Mouse (Mus musculus): ENCODE measurements at regions not wholly inside any gene's neighbourhood (a gene's known extent, or its start where the extent isn't known, plus 50 kb on each side); places are given as distances from the start of the nearest gene placed in this dataset.

DNA sequence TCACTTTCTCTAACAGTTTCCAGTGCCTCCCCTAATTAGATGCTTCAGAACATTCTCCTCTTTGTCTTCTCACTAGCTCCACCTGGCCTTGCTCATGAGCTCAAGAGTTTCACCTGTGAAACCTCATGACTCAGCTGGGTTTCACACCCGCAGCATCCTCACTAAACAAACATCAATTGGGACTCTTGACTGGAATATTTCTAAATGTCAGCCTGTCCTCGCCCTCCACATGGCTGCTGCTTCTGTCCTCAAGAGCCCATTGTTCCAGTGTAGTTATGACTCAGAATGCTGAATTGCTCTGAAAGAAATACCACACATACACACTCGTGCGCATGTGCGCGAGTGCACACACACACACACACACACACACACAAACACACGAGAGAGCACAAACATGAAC lies 407.2 kb downstream of the Prss52 start:
- no peak for DNase-seq (ENCODE audit: low read depth, low spot score)

DNA sequence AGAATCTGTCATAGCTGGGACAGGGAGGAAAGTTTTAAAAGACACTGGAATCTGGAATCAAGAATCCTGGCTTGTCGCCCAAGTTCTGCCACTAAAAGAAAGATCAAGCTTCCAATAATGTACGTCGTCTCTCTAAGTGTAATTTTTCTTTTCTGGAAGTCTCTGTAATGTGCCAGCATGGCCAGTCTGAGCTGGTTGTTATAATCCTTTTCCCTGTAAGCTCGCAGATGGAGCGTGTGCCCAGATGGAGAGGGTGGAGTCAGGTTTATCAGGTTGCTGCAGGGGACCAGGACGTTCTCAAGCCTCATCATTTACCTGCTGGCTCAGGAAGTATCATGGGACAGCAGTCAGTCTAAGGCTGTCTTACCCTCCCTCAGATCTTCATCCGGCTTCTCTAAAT lies 408.6 kb downstream of the Prss52 start:
- DNase-seq (ENCODE audit: low read depth, low spot score): no peak

DNA sequence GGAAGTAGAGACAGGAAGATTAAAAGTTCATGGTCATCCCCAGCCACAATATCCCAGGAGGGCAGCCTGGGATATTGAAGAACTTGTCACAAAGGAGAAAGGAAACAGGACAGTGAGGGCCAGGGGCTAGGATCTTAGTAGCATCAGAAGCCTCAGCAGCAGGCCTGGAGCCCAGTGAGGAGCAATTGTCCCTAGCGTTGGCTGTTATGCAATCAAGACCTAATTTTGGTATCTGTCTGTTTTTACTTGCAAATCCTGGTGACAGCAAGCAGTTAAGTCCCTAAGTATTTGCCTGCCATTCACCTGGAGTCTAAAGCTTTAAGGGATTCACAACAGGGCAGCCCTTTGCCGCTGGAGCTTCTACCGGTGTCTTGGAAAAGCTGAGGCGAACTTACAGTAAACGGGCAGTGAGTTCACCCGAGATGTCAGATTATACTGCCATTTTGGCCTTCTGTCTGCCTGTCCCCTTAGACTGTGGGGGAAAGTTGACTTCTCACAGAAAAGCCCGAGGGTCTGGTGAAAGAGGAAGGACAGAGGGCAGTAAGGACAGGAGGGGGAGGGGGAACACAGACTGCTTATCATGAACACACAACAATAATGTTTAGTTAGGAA lies 413.6 kb downstream of the Prss52 start:
- peak; percentile 59 for DNase-seq (ENCODE audit: low read depth, low spot score)

DNA sequence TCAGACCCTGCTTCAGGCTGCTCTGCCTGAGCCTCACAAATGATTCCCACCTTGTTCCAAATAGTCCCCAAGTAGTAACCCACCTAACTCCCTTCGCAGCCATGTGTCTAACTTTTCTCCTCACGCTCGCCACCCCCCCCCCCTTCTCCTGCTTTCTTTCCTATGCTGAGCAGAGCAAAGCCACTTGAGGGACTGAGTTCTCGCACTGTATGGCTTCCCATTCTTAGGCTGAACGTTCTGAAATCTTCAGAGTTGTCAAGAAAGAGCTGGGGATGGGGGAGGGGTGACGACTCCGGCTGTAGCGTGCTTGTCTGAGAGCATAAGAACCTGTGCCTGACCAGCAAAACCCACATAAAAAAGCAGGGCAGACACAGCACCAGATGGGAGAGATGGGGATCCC lies 420.6 kb downstream of the Prss52 start:
- DNase-seq (ENCODE audit: low read depth, low spot score): no peak

DNA sequence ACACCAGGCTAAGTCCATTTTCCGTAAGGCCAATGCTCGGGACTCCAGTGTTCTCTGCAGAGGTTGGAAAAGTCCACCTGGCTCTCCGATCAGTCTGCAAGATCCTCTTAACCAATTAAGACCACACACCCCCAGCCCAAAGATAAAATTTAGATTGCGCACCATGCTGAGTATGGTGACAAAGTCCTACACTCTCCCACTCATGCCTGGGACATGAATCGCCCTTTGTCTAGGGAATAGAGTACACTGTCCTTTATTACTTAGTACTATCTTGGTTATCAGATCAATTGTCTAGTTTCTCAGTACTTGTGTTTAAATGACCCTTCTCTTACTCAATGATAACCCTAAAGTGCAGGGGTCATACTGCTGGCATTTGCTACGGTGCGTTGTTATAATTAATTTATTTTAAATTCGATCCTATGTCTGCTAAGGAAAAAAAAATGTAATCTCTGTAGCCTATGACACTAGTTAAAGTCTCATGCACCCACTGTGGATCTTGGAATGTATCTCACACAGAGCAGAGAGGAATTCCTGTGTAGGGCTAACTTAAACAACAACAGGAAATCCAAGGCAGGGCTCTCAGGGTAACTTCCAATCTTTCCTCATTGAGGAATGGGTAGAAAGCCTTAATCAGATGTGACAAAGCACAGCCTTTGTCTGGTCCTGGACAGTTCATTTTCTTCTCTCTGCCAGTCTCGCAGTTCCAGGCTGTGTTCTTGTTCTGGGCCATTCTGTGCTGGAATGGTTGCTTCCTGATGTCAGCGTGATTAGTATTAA lies 421.4 kb downstream of the Prss52 start:
- no peak for DNase-seq (ENCODE audit: low read depth, low spot score)

DNA sequence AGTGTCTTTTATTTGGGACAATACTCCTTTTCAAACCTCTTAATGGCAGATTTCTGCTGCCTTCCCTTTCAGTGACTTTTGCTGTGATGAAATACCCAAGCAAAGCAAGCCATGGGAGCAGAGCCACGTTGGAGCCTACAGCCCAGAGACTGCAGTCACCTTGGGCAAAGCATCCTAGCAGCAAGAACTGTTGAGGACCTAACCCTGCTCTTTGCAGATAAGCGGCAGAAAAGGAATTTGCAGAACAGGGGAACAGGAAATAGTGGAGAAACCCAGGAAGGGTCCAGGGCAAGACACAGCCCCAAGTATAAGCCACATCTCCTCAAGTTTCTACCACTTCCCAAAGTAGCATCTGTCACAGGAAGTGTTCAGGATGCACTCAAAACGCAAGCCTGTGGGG lies 426.5 kb downstream of the Prss52 start:
- no peak for DNase-seq (ENCODE audit: low read depth, low spot score)

DNA sequence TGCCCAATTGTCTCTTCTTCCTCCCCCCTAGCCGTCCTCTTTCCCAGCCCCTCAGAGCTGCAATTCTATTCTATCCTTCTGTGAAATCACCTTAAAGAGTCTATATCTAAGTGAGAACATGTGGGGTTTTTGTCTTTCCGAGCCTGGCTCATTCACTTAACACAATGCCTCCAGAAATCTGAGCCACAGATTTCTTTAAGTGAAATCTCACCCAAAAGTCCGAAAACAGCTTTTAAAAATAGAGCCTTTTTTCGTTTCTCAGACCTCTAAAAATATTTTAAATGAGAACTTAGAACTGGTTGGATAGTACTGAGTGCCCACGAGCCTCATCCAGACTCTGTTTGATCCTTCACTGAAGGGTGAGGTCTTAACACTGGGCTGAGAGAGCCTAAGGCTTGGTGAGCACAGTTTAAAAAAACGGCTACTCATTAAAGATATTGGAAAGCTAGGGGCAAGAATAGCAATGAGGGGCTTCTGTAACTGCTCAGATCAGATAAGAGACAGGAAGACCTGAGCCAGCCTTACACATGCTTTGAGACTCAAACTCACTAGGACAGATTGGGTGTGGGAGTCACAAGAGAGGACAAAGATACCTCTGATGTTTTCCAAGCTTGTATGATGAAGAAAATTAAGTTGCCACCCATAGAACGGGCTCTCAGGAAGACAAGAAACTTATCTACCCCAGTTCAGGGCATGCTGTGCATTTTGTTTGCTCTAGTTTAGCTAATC lies 427.3 kb downstream of the Prss52 start:
- DNase-seq (ENCODE audit: low read depth, low spot score): no peak

DNA sequence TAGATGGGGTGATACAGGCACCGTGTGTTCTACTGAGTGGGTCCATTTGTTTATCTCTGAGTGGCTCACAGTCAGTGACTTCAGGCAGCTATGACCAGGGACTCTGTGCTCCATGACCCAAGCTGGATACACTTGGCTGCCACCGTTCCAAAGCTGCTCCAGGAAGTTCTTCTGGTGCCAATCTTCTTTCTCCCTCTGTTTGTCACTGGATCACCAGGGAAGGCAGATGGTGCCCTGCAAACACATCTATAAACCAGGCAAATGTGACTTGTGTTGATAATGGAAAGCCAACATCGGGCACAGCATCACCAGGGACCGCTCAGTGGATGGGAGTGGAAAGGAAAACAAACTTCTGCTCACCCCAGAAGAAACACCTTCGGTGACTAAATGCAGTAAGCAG lies 428.3 kb downstream of the Prss52 start:
- no peak for DNase-seq (ENCODE audit: low read depth, low spot score)

DNA sequence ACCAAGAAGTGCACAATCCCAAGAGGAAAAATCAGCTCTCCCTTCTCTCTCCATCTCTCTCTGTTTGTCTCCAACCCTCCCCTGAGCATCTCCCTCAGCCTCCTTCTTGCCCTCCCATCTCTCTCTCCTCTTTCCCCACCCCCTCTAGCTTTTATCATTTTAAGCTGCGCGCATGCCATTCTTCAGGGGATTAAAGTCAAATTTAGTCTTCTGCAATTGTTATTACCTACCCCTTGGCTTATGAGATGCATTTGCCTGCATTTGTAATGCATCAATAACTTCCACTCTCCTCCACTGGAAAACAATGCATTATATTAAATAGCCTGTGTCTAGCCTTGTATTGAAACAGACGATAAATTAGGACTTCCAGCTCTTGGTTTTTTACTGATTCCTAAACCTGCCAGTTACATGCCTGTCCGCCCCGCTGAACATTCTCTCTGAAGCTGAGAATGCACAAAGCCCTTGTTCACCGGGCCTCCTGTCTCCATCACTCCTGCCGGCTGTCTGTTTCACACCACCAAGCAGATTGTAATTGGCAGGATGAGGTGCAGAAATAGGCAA lies 429.6 kb downstream of the Prss52 start:
- no peak for DNase-seq (ENCODE audit: low read depth, low spot score)

DNA sequence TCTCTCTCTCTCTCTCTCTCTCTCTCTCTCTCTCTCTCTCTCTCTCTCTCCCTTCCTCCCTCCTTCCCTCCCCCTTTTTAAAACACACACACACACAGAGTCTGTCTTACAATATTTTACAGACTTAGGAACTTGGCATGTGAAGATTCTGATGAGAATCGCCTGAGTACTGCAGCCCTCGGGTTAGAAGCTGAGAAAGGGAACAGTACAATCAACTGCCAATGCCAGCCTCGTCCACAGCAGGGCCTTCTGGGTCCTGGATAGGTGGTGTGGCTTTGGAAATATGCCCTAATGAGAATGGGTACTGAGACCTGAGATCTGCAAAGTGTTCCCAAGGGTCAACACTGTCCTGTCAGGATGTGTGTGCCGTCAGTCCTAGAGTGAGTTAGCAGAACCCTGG lies 430.1 kb downstream of the Prss52 start:
- DNase-seq (ENCODE audit: low read depth, low spot score): no peak

DNA sequence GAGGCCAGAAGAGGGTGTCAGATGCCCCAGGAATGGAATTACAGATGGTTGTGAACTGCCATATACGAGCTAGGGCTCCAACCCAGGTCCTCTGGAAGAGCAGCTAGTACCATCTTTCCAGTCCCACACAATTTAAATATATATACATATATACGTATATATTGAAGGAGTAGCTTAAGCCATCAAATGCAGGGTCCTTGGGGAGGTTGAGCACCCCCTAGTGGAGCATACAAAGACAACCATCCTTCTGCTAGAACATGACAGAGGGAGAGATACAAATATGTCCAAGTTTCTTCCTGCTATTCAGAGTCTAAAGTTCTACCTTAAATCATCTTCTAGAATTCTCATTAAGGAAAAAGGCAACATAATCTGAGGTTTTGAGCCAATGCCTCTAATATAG lies 435.4 kb downstream of the Prss52 start:
- DNase-seq (ENCODE audit: low read depth, low spot score): peak; percentile 44

DNA sequence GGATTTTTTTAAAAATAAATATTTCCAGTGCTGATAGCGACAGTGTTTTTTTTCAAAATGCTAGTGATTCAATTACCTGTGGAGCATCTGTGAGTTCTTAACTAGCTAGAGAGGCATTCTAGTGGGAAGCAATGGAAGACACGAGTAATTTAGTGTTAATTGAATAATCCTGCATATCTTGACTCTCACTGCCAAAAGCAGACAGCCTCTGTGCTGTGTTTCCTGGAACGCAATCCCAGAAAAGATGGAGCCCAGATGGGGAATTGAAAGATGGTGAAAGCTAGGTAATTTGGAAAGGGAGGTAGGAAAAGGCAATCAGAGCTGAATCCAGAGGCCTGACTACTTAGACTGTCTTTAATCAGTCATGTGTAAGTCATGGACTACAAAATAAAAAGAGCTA lies 441.0 kb downstream of the Prss52 start:
- DNase-seq (ENCODE audit: low read depth, low spot score): no peak

DNA sequence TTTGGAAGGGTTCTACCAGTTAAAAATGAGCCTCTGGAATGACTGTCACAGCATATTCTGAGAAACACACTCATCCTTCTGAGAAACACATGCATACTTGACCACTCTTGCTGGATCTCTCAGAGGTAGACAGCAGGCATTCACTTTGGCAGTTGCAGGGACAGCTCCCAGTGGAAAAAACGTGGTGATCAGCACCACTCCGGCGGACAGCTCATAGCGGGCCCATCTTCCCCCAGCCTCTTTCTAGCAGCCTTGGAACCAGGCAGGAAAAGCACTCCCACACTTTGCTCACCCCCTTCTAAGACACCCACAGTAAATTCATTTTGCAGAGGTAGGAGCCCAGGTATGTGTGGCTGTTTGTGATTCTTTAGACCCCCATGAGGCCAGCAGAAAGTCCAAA lies 442.7 kb downstream of the Prss52 start:
- no peak for DNase-seq (ENCODE audit: low read depth, low spot score)

DNA sequence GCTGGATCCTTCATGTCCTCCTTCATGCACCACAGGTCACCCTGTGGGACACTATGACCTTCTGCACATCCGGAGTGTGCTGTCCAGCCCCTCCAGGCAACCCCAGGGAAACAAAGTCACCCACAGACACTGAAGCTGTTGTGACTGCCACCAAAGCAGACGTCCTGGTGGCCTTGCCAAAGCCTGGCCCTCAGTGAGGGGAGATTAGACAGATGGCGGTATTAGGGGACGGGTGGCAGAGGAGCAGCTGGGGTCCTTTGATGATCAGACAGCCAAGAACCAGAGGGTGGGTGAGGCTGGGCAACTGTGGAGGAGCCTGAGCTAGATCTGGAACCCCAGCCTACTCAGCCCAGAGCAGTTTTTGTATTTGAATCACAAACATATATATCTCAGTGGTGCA lies 448.9 kb downstream of the Prss52 start:
- no peak for DNase-seq (ENCODE audit: low read depth, low spot score)

DNA sequence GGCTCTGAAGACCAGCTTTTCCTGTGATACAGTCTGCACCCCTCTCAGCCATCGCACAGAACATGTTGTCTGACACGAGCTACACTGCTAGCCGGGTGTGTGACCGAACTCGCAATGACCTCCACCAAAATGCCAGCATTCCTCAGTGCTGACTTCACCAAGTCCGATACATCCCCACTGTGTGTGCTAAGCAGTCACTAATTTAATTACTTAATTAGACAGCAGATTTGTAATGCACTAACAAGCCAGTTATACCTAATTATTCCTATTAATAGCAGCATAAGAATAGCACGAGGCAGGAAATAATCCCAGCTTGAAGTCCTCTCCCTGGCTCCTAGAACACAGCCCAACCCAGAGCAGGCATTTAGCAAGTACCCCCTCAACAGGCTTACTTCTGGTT lies 452.0 kb downstream of the Prss52 start:
- no peak for DNase-seq (ENCODE audit: low read depth, low spot score)

DNA sequence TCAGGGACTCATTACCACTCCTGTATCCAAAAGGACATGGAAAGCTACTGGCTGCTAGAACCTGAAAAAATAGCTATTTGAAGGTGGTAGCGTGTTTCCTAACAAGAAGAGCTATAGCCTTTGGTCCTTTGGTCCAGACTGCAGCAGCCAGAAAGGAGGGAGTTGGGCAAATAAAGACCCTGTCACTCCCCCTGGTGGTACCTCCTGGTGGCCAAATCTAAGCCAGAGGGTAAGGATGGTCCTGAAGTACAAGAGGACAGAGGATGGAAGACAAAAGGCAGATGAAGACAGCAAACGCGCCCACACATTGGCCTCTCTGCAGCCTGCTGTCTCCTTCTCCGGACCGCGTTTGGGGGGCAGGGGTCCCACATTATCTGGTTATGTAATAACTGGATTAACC lies 453.4 kb downstream of the Prss52 start:
- no peak for DNase-seq (ENCODE audit: low read depth, low spot score)

DNA sequence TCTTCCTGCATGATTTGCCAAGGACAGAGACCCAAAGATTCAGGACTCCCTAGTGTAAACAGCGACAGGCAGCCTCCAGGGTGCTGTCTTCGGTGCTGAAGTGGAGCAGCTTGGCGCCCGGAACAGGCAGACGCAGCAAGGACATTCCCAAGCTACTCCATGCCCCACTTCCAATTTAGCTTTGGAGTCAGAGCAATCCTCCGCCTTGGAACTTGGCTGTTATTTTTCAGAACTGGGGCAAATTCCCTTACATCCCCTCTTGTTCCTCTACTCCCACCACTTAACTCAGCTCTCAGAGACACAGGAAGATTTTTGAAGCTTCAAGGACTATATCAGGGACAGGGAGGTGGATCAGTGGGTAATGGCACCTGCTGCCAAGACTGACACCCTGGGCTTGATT lies 464.6 kb downstream of the Prss52 start:
- no peak for DNase-seq (ENCODE audit: low read depth, low spot score)

DNA sequence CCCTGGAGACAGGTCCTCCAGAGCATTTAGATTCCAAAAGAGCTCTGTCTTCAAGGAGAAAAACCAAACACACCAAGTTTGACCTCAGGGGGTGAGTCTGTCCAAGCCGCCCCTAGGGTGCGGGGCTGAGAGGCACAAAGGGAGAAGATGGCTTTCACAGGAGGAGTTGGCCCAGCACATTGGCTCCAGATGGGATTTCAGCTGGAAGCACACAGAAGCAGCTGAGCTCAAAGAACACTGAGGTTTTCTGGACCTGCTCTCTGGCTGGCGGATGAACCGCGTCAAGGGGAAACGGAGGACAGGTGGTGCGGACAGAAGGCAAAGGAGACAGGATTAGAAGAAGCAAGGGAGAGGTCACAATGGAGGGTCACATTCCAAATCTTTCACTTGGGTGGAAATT lies 466.9 kb downstream of the Prss52 start:
- DNase-seq (ENCODE audit: low read depth, low spot score): no peak

DNA sequence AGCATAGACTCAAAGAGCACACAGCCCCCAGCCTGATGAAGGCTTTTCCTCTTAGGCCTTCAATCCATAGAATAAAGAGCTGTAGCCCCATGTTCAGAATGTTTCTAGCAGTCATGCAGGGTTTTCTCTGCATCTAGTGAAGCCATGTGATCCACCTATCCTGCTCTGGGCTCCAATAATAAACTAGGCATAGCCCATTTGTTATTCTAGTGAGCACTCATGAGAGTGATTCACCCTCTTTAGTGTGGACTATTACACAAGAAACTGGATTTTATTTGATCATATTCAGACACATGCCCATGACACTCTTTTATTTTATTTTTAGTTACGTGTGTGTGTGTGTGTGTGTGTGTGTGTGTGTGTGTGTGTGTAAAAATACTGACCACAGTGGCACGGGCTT lies 468.7 kb downstream of the Prss52 start:
- no peak for DNase-seq (ENCODE audit: low read depth, low spot score)

DNA sequence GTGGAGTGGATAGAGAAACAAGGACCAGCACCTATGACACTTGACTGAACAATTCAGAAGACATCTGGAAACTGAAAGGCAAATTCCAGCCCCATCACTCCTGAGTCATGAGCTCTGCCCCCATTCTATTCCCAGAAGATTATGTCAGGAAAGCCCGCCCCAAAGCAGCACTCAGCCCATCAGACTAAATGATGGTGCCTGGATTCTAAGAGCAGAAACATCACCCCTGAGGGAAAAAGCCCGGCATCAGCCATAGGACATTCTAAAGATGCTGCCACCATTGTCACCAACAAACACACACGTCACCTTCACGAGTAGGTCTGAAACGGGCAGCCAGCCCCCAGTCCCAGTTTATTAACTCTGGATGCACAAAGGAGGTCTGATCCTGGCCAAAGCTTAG lies 469.7 kb downstream of the Prss52 start:
- no peak for DNase-seq (ENCODE audit: low read depth, low spot score)

DNA sequence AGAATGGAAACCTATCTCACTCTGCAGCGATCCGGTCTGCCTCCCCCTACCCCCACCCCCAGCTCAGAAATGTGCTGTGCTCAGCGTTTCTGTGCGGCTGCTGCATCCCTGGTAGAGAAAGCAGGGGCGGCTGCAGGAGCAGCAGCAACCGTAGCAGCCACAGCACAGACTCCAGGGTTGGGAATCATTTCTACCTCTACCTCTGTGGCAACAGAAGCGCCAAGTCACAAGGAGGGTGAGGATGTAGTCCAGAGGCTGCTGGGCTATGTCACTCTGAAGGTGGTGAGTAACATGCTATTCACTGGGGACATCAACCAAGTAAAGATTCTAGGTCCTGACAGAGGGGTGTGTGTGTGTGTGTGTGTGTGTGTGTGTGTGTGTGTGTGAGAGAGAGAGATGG lies 470.2 kb downstream of the Prss52 start:
- DNase-seq (ENCODE audit: low read depth, low spot score): no peak

DNA sequence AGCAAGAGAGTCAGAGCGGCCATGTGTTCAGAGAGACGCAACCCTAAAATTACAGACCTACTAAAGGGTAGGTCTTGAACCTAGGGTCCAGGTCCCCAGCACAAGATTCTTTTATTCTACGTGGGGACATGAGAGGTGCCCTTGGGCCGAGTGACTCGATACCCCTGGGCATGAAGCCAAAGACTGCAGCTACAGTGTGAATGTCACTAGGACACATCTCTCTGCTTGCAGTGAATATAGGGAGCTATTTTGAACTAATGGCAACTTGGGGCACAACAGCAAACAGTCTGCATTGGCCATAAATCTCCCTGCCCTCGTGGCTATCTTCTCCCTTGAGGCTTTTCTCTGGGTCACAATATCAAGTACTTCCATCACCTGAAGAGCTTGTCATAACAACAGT lies 470.7 kb downstream of the Prss52 start:
- no peak for DNase-seq (ENCODE audit: low read depth, low spot score)

DNA sequence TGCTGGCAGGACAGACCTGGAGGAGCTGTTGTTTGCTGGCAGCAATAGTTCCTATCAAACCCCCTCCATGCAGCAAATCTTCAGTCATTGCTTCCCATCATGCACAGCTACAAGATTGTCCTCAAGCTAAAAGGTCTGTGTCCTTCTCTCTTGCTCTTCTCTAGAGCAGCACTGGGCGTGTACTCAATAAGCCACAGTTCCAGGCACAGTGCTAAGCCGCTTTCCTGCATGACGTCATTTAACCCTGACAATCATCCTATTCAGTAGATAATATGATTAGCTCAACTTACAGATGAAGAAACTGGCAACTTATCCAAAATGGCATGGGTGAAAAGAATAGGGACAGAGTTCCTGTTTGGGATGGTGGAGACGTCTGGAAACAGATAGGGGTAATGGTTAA lies 471.9 kb downstream of the Prss52 start:
- DNase-seq (ENCODE audit: low read depth, low spot score): no peak

All from A20 (cell line).